ENCODE assay signal across 22 mouse cellular contexts in genomic region chr10:49191291-49191690, GRCm38 (mm10).
"Had no signal": no experiment of that assay in that cellular context is flagged by ENCODE, and none has a peak within 500 bp of the region (broad histone marks: within the 10 kb centered on the region; RNA-seq: fewer than 3 reads in every experiment).

No protein-coding gene starts in this region.

- DNase-seq: gastrocnemius, postnatal 14 days; gastrocnemius, postnatal 36 days; heart, adult 11 months; heart, adult 2 months; heart, postnatal 14 days; heart, postnatal 36 days; kidney, adult 18-20 months; kidney, adult 9 months; kidney, postnatal 14 days; kidney, postnatal 36 days; layer of hippocampus, adult 9-11 months; layer of hippocampus, postnatal 36 days; left cerebral cortex, postnatal 4 days had no signal

- H3K36me3 ChIP-seq: heart, embryonic 13.5 days; heart, embryonic 15.5 days; hindbrain, embryonic 13.5 days; hindbrain, embryonic 15.5 days; kidney, embryonic 15.5 days; limb, embryonic 13.5 days; limb, embryonic 15.5 days; liver, embryonic 12.5 days had no signal

- H3K27me3 ChIP-seq: heart, embryonic 13.5 days; heart, embryonic 15.5 days; hindbrain, embryonic 13.5 days; hindbrain, embryonic 15.5 days; kidney, embryonic 15.5 days; limb, embryonic 13.5 days; limb, embryonic 15.5 days; liver, embryonic 12.5 days had no signal

- H3K4me3 ChIP-seq: heart, adult 2 months; heart, embryonic 13.5 days; heart, embryonic 15.5 days; hindbrain, embryonic 13.5 days; hindbrain, embryonic 15.5 days; kidney, embryonic 15.5 days; limb, embryonic 13.5 days; limb, embryonic 15.5 days; liver, embryonic 12.5 days had no signal

- H3K4me2 ChIP-seq: heart, embryonic 11.5 days; heart, embryonic 13.5 days; heart, embryonic 15.5 days; hindbrain, embryonic 13.5 days; hindbrain, embryonic 15.5 days; kidney, embryonic 15.5 days; limb, embryonic 13.5 days; limb, embryonic 15.5 days; liver, embryonic 12.5 days had no signal
